Mouse (Mus musculus): Measurements from ENCODE around the gene Smtnl1. TPM values are rescaled to one million over a fixed set of nuclear protein-coding genes. Genes with fewer than 3 reads are reported as not detected.

Smtnl1 gene
- polyA plus RNA-seq, 1 experiment from 2014 or later, result 0.38 TPM

DNA sequence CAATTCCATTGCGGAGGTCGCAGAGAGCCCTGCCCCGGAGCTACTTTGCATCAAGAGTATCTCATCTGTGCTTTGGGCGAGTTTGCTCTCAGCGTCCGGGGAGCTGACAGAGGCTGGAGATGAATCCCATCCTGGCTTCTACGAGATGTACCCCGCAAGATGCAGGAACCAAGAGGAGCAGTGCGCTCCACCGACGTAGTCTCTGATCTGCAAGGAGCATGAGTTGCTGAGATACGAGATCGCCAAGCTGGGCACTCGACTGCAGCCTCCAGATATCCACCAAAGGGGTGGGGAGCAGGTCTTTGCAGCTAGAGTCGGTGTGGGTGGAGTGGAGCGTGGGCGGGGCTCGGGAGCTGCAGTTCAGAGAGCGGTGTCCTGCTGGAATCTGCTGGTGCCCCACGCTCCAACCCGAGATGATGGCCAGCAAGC is 23.9 kb downstream of the Smtnl1 start, which contains the start of gene Ube2l6:
Gene Ube2l6, plus strand, starts transcription at position 336 of the 429 bp plus-strand sequence.
- DNase-seq (ENCODE audit: low spot score), result peak; percentile 21

DNA sequence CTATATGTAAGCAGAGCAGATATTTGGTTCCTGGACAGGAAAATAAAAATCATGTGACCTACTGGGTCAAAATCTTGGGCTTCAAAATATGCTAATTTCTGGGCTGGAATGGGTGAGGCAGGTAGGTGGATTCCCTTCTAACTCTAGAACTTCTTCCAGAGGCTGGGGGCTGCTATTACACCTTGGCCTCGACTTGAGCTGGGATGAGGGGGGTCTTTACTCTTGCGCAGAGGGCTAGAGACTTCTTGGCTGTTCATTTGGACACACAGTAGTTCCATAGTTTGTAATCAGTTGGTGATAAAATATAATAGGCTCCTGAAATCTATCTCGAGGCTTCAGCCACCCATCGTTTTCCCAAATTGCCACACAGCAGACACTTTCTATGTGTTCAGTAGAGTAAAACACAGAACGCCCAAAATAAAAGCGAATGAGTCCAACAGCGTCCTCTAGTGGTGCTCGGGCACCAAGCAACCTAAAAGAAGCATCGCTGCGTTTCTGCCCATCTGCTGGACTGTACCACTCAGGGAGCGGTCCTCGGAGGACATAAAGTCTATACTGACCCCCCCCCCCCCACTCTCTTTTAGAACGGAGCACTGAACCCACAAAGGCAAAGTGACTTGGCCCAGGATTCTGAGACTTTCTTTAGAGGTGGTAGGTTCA is 24.5 kb downstream of the Smtnl1 start:
- peak; percentile 60 for DNase-seq (ENCODE audit: low spot score)

DNA sequence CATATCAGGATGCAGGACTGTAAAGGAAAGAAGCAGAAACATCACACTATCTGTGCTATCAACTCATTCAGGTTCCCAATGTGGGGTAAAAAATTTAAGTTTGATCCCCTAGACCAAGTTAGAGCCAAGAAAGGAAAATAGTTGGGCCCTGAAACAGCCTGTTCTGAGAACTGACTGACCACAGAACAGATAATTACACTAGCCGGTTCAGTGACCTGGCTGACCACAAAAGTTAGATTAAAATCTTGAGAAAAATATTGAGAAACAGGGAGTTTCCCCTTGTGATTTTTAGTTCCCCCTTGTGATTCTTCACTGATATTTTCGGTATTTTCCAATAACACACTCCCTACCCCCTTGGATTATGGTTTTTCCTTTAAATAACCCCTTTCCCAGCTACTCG is 28.6 kb downstream of the Smtnl1 start:
- no peak for DNase-seq (ENCODE audit: low spot score)

DNA sequence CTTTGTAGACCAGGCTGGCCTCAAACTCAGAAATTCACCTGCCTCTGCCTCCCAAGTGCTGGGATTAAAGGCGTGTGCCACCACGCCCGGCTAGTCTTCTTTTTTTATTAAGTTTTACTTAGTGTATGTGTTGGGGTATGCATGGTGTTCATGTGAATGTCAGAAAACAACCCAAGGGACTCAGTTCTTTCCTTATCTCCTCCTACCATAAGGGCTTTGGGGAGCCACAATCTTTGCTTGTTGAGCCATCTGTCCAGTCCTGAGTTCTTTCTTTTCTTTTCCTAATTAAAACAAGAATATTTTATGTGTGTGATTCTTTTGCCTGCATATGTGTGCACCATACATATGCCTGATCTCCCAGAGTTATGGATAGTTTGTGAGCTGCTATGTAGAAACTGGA is 29.3 kb downstream of the Smtnl1 start:
- no peak for DNase-seq (ENCODE audit: low spot score)

DNA sequence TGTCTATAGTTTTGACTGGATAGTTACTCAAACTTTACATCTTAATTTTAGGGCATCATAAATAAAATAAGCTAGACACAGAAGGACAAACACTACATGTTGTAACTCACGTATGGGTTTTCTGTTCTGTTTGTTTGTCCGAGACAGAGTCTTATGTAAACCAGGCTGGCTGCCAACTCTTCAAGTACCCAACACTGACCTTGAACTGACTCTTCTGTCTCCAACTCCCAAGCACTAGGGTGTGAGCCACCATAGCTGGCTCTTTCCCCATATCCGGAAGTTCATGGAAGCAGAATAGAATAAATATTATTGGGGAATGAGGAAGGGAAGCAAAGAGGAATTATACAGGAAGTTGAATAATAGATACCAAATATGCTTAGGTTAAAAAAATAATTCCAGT is 29.9 kb downstream of the Smtnl1 start:
- DNase-seq (ENCODE audit: low spot score), result no peak

DNA sequence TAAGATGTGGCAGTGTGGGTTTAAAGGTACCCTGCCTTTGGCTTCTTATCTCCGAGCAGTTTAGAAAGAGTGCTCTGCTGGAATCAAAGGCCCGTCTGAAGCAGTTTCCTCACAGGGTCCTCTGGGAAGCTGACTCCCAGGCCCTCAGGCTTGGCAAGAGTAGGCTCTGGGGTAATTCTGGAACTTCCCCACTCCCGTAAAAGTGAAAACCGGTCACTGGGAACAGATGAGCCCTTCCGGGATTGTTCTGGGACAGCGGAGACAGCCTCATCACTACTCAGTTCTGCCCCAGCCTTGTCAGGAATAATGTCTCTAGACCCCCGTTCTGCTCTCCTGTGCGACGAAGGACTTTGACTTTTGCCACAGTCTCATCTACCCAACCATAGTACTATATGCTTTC is 32.0 kb downstream of the Smtnl1 start:
- DNase-seq (ENCODE audit: low spot score), result no peak

DNA sequence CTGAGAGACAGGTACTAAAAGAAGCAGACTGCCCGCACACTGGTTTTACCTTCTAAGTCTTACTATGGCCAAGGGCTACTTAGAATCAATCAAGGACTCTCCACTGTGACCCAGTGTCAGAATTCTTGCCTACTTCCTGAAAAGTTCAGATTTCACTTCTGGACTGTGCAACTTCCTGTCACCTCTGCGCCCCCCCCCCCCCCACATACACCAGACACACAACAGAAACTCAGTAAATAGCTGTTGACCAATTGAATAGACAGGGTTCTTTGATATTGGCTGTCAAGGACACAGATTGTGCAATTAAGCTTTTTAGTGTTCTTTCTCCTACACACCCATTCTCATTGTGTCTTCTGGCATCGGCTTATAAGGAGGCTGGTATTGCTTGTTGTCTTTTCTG is 34.1 kb downstream of the Smtnl1 start:
- DNase-seq (ENCODE audit: low spot score), result no peak

DNA sequence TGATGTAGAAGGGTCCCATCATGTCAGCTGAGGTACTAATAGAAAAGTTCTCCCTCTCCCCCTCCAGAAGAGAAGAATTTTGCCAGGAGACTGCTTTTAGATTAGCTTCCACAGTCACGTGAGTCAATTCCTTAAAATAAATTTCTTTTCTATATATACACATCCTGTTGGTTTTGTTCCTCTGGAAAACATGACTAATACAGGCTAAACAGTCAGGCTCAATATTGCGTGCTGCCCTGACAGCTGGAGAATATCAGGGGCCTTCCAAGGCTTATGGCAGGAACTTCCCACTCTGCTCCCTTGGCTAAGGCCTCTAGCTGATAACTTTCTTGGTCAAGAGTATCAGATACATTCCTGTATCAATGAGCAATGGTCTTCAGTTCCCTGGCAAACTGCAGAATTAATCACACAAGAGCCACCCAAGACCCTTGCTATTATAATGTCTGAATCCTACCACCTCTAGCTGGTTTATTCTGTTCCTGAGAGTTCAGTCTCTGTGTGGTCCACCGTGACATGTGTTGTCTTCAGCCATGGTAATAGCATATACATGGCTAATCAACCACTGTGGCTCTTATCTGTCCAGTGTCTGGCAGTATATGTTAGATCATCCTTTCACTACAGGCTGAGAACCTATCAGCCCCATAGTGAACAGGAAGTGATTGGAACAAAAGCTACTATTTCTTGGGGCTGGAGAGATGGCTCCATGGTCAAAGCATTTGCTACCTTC is 38.4 kb downstream of the Smtnl1 start:
- no peak for DNase-seq (ENCODE audit: low spot score)

DNA sequence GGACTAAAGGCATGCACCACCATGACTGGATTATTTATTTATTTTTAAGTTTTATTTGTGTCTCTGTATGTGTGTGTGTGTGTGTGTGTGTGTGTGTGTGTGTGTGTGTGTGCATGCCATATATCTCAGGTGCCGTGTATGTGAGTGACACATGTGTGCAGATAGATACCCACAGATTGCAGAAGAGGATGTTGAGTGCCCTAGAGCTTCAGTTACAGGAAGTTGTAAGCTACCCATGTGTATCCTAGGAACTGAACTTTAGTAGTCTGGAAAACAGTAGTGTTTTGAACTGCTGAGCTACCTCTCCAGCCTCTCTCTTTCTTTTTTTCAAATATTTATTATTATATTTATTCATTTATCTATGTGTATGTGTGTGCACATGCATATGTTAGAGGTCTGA is 39.1 kb downstream of the Smtnl1 start:
- no peak for DNase-seq (ENCODE audit: low spot score)

DNA sequence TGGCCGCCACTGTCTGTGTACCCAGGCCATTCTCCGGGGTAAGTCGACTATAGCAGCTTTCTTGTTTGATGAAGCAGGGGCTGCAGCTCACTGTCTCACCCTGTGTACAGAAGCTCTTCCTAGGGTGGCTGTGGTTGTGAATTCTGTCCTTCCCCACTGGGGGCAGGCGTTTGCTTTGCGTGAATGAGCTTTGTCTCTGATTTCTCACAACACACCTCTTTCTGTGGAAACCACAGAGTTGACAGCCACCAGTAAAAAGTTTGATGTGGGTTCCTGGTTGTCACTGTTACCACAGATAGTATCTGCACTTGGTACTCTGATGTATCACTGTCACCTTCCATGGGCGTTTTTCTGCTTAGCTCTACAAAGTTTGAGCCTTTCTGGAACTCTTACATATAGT is 43.2 kb downstream of the Smtnl1 start:
- DNase-seq (ENCODE audit: low spot score), result peak; percentile 89

DNA sequence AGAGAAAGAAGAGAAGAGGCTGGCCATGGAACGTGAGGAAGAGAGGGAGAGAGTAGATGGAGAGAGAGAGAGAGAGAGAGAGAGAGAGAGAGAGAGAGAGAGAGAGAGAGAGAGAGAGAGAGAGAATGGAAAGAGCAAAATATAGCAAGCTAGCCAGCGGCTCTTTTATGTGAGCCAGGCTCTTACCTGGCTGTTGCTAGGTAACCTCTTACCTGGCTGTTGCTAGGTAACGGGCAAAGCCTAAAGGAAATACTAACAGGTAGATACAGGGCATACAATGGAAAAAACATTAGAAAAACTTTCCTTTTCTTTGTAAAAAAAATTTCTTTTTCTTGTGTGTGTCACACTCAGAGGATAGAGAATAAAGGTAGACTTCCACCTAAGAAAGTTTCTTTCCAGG is 44.7 kb downstream of the Smtnl1 start:
- no peak for DNase-seq (ENCODE audit: low spot score)

DNA sequence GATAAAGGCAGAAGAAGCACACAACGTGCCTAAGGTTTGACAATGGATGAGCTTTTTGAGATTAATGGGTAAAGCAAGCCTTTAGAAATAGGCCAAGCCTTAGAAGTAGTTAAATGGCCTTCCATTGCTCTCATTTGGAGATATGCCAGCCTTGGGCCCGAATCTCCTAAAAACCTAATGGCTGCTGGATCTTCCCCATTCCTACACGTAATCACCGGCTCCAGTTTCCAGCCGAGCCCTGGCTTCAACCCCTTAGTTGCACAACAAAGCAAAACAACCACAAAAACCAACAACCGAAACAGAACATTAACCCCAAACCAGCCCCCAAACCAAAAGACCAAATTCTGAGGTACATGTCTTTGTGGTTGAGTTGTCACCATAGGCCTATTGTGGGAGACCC is 46.8 kb downstream of the Smtnl1 start:
- DNase-seq (ENCODE audit: low spot score), result no peak

DNA sequence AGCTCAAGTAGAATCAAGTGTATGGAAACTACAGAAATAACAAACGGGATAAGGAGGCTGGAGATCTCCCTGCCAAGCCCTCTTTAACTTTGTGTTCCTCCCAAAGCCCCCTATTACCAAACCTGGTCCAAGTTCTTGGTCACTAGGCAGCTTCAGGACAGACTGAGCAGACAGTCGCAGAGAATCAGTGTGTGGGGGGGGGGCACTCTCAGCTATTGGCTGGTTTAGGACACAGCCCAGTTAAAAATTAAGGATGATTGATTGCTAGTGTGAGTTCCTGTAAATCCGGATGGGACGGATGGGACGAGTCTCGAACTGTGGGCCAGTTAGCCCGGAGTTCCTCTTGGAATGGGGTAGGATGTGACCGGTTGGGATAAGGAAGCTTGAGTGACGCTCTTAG is 47.2 kb downstream of the Smtnl1 start, which contains the start of gene Serping1:
Gene Serping1, minus strand, starts transcription at position 204 of the 400 bp plus-strand sequence.
- DNase-seq (ENCODE audit: low spot score), result no peak

DNA sequence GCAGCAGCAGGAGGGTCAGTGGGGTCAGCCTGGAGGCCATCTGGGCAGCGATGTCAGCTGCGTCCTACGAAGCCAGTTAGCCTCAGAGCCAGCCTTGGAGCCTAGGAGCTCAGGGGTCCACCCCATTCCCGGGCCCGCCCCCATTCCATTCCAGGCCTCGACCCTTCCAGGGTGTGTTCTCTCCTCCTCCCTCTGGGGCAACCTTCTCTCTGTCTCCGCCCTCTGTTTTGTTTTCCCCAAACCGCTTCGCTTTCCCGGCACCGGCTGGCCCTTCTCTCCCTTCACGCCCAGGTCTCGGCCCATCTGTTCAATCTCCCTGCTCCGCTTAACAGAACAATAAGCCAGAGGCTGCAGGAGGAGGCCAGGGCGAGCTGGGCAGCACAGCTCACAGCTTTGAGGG is 47.7 kb downstream of the Smtnl1 start:
- no peak for DNase-seq (ENCODE audit: low spot score)

DNA sequence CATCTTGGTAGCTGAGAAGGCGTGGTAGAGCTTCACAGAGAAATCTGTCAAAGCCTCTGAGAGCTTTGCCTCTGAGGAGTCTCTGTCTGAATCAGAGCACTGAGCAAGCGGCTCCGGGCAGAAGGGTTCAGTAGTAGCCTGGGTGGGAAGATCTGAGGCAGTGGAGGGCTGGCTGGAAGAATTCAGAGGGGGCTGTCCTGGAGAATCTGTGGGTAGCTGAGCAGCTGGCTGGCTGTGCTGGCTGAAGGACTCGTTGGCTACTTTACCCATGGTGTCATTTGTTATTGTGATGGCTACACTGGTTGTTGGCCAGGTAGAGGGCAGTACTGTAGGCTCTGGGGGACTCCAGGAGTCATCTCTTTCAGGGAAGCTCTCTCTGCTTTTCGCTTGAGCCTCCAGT is 49.3 kb downstream of the Smtnl1 start:
- no peak for DNase-seq (ENCODE audit: low spot score)

DNA sequence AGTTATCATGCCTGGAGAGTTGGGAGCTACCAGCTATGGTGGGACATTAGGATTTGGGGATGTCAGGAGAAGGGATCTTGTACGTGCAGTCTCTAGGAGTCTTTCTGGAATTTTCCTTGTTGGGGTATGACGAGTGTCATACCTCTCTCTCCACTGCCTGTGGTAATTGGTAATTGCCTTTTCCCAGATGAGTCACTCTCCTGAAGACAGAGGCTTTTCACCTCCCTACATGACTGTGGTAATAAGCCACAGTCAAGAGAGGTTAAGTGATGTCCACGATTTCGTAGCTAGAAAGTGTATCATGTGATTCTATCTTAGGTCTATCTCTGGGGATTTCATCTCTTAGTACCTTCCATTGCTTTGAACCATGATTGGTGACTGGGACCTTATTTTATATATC is 50.0 kb downstream of the Smtnl1 start:
- no peak for DNase-seq (ENCODE audit: low spot score)

DNA sequence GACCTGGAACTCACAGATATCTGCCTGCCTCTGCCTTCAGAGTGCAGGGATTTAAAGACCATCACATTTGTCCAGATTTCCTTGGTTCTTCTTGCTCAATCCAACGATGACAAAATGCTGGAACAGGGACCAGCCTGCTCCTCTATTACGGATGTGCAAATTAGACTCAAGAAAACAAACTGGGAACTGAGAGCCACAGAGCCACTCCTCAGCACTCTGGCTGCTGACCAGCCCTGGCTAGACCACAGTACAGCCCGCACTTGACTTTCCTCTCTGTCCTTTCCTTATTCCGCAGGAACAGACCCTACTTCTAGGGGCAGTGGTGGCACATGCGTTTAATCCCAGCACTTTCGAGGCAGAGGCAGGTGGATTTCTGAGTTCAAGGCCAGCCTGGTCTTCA is 52.0 kb downstream of the Smtnl1 start:
- DNase-seq (ENCODE audit: low spot score), result no peak

DNA sequence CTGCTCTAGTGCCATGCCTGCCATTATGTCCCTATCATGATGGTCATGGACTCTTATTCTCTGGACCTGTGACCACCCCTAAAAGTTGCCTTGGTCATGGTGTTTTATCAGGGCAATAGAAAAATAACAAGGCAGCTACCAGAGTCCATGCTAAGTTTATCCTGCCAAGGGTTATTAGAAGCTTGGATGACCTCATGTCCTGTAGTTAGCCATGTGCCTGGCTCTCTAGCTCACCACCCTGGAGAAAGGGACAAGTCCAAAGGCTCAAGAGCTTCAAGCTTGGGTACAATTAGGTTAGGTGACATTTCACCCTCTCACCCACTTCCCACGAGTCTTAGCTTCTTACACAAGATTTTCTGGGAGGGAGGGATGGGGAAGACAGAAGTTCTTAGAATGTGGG is 59.6 kb downstream of the Smtnl1 start:
- no peak for DNase-seq (ENCODE audit: low spot score)

DNA sequence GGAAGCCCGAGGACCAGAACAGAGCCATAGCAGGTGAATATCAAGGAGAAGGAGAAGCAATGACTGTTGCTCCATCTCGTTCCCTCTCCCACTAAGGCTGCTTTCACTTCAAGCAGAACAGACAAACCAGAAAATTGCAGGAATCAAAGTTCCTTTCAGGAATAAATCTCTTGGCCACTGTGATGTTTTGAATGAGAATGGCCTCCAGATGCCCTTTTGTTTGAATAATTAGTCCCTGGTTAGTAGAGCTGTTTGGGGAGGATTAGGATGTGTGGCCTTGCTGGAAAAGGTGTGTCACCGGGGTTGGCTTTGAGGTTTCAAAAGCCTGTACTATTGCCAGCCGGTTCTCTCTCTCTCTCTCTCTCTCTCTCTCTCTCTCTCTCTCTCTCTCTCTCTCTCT is 60.2 kb downstream of the Smtnl1 start:
- DNase-seq (ENCODE audit: low spot score), result no peak

DNA sequence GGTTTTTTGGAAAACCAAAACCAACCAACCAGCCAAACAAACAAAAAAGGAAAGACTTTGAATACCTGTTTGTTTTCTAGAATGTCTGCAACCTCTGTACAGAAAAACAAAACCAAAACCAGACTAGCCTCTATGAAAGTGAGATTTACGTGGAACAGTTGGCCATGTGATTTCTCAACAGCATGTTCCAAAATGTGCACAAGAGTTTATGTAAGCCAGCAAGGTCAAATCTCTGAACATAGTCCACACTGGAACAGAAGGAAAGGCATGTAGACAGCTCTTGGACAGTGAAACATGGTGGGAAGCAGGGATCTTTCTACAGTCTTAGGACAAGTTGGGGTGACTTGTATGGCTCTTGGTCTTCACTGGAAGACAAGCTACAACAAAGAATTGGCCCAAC is 60.6 kb downstream of the Smtnl1 start:
- no peak for DNase-seq (ENCODE audit: low spot score)

DNA sequence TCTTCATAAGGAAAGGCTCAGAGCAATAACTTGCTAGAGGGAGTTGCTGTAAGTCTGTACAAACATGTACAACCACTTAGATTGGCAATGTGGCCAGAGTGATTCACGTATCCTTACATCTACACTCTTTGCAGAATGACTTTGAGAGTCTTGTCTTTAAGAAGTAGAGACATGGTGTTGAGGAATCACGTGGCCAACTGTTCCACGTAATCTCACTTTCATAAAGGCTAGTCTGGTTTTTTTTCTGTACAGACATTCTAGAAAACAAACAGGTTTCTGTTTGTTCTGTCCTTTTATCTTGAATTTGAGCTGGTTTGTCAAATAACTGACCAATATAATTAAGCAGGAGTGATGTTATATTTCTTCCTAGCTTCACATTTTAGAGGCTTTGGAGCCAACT is 61.1 kb downstream of the Smtnl1 start:
- DNase-seq (ENCODE audit: low spot score), result no peak

Measured in thymus, postnatal 0 days (tissue).